Mouse (Mus musculus) layer of hippocampus, adult 6 months (tissue): Measurements from ENCODE around the gene Chgb. TPM values are rescaled to one million over a fixed set of nuclear protein-coding genes. Genes with fewer than 3 reads are reported as not detected.

Experiments
- long read RNA-seq, 2 experiments: library from polyadenylated mRNA; unstranded; transcript quantifications; one replicate each; pipeline ENCODE4 v2.0.0; 2019 to 2020
- polyA plus RNA-seq: library from polyadenylated mRNA; unstranded; fragments of <200 nt; fragmentation: Nextera tagmentation; gene quantifications from 2 replicates; pipeline ENCODE4 v1.2.3, GENCODE M21; 2021

Gene Chgb
- 226 and 270 TPM in 2 replicates for polyA plus RNA-seq
- long read RNA-seq, experiment 1, transcript Chgb-201 (5 exons, 2,740 nt), result major isoform, 597 of 940 reads
- long read RNA-seq, experiment 1, partial matches to known transcripts, result 330 of 940 reads
- long read RNA-seq, experiment 1, other reads (novel, unspliced or antisense), result 13 of 940 reads
- long read RNA-seq, experiment 2, transcript Chgb-201 (5 exons, 2,740 nt), result major isoform, 2,353 of 2,533 reads
- long read RNA-seq, experiment 2, partial matches to known transcripts, result 135 of 2,533 reads
- long read RNA-seq, experiment 2, other reads (novel, unspliced or antisense), result 45 of 2,533 reads

GRCm38 (mm10) chr2:132780978-132781377 is at the start of gene Chgb:
Gene Chgb (plus strand): TSS chr2:132781278.

GRCm38 (mm10) chr2:132815608-132816314 is 34.7 kb downstream of the Chgb start, which contains the start of the genes Trmt6 and Mcm8:
Gene Trmt6 (minus strand): TSS chr2:132816055.
Gene Mcm8 (plus strand): TSS chr2:132816141.

Other genes starting within 250 kb of the Chgb start
- gene Gpcpd1, start 193.5 kb upstream of the Chgb start, polyA plus RNA-seq, result 27.1 and 29.2 TPM in 2 replicates
- gene Shld1, start 94.3 kb upstream of the Chgb start, polyA plus RNA-seq, result 24.0 and 28.2 TPM in 2 replicates
- 39.5 and 42.8 TPM in 2 replicates for gene Trmt6, start 34.8 kb downstream of the Chgb start, polyA plus RNA-seq
- 1.9 and 2.5 TPM in 2 replicates for gene Mcm8, start 34.9 kb downstream of the Chgb start, polyA plus RNA-seq
- 10.0 and 16.6 TPM in 2 replicates for gene Crls1, start 65.4 kb downstream of the Chgb start, polyA plus RNA-seq
- gene Lrrn4, start 99.6 kb downstream of the Chgb start, polyA plus RNA-seq, result 0.90 and 1.5 TPM in 2 replicates
- gene Fermt1, start 164.6 kb downstream of the Chgb start, polyA plus RNA-seq, result 0.94 and 1.7 TPM in 2 replicates